Mouse (Mus musculus): Measurements from ENCODE around the gene Scn3a. TPM values are rescaled to one million over a fixed set of nuclear protein-coding genes. Genes with fewer than 3 reads are reported as not detected.

The Scn3a gene
- total RNA-seq (2021) = 1 to 10 TPM; 2.4 to 2.8 TPM

DNA sequence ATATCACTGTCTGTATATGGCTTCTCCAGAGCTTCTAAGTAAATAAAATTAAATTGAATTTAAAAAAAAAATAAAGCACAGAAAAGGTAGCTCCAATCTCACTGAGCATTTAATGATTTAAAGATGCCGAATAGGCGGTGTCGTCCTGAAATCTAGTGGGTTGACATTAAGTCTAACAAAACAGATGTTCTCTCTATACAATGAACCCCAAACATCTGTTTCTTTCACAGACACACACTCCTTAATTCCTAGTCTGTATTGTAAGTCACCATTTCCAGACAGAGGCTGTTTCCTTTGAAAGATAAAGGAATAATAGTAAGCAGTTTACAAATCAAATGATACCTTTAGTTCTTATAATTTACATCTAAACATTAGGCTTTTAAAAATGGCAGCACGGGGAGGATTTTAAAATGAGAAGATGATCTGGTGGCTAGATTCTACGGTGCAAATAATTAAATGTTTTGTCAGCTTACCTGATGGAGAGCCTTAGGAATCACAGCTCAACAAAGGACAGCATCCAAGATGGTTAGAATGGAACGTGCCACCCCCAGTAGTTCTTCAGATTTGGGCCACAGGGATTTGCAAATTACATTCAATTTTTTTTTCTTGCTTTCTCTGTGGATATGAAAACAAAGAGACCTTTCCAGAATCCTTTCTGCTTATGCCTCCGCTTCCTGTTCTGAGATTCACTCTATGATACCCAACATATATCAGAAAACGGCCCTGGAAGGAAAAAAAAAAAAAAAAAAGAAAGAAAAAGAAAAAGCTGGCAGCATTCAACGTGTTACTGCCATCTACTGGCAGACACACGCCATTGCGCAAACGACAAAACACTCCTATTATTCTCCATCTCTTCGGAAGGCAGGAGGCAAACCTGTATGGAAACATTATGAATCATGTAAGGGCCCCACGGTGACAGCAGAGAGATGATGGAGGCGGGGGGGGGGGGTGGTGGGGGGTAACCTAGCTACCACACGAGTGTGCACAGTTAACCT lies at the start of gene Scn3a:
Gene Scn3a, minus strand, starts transcription at position 835 of the 995 bp plus-strand sequence.
- DNase-seq = peak; percentile 43 to 46
- intact Hi-C loops (cut with DNase I) = loop anchor here (1.0 to 5.0 kb wide), 3 partner anchors 154 to 420 kb away; no protein-coding TSS in a partner anchor

DNA sequence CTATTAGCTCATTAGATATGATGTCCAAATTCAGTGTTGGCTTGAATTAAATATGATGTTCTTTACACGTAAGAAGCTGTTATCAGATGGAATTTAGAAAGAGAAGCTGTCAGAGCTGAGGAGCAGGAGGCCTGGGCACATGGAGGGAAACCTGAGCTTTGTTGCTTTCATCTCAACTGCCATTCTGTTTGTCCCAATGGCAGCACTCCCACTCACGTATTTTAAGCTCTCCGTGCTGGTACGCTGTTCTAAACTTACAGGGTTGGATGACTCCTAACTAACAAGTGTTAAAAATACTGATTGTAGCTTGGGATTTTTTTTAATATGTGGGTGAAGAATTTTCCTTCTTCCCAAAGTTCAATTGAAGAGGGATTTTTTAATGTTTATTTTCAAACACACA lies 44.5 kb upstream of the Scn3a start:
- intact Hi-C loops (cut with DNase I) = no loop called here
- DNase-seq = no peak

DNA sequence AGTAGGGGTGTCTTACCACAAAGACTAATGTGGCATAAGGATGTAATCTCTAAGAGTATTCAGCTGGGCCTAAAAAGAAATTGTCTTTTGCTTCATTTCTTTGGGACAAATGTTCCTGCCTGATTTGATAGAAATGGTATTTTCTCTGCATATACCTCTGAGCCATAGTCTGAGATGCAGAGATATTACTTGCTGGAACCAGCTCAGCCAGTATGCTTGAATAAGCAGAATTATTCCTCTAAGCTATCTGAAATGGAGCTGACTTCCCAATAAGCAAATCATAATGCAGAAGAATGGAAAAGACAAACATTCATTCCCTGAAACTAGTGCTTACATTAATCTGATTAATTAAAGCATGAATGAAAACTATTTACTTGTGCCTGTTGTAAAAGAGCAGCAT lies 40.4 kb upstream of the Scn3a start:
- DNase-seq = no peak
- intact Hi-C loops (cut with DNase I) = no loop called here

DNA sequence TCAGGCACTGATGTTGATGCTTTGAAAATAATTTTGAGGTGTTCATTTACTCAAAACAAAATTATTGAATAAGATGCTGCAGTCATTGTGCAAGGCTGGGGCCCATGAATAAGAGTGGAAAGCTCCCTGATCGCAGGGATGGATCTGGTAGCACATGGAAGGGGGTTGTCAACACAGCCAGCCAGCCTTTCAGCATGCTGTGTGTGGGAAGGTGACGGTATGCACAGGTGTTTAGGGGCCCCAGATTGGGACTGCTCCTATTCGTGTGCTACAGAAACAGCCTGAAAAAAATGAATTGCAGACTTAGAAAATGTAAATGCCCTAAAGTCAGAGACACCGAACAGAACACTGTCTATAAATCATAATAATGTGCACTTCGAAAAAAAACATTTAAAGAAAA lies 20.3 kb upstream of the Scn3a start:
- no peak for DNase-seq
- intact Hi-C loops (cut with DNase I) = no loop called here

DNA sequence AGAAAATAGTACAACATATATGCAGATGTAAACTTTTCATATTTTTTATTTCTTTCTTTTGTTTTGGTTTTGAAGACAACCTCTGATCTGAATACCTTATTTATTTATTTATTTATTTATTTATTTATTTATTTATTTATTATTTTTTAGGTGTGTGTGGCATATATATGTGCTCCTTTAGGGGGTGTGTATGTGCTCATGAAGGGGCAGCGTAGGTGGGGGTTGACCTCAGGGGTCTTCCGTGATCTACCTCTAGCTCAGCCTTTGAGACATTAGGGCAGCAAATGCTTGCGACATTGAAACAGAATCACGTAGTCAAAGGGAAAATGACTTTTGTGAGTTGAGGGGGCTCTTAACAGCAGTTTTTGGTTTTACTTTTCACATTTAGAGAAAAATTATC lies 498 bp upstream of the Scn3a start:
- intact Hi-C loops (cut with DNase I) = loop anchor here (1.0 to 5.0 kb wide), 3 partner anchors 155 to 421 kb away; no protein-coding TSS in a partner anchor

DNA sequence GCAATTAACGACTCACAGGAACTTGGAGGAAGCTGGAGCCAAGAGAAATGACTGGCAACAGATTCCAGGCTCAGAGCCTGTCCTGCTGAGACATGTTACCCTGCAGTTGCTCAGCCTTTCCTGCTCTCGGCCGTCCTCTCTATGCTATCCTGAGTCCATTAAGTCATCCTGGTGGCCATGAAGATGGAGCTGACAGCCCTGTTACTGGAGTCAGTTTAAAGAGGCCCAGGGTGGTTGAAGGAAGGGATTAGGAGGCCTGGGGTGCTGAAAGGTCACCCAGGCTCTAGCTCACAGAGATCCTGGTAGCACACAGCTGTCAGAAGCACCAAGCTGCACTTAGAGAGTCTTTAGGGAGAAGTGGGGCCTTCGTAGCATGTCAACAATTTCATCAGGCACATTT lies 3.5 kb downstream of the Scn3a start:
- DNase-seq = no peak
- intact Hi-C loops (cut with DNase I) = no loop called here

More for the DNA sequence above, 498 bp upstream of the Scn3a start:
- DNase-seq = no peak

DNA sequence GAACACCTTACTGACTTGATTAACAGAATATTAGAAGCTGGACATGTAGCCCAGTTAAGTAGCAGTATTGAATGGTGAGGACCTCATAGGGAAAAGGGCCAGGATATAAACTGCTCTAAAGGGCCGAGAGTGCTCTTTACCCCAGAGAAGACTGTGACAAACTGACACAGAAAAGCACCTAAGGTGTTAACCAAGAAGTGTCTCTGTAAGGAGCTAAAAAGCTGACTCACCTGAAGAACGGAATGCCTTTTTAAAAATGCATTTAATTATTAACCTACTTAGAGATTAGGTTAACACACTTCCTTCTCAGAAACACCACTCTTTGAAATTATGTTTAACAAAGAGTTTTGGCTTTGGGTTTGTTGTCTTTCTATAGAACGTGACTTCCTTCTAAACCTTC lies 9.7 kb downstream of the Scn3a start:
- no peak for DNase-seq

DNA sequence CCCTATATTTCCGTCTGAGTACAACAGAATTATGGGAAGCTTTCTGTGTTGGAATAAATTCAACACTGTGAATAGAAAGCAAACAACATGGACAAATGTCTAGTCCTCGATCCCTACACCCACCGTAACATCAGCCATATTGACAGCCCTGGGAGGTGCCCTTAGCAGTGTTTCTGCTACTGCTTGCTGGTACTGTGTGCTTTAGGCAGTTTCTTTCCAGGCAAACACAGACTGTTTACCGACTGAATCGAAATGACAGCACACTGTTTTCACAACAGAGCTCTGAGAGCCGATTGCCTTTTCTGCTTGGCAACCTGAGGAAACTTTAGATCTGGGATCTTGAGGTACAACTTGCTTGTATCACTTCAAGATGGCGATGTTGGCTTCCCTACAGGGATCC lies 12.8 kb downstream of the Scn3a start:
- intact Hi-C loops (cut with DNase I) = no loop called here
- DNase-seq = no peak

More for the DNA sequence above, 9.7 kb downstream of the Scn3a start:
- intact Hi-C loops (cut with DNase I) = no loop called here

DNA sequence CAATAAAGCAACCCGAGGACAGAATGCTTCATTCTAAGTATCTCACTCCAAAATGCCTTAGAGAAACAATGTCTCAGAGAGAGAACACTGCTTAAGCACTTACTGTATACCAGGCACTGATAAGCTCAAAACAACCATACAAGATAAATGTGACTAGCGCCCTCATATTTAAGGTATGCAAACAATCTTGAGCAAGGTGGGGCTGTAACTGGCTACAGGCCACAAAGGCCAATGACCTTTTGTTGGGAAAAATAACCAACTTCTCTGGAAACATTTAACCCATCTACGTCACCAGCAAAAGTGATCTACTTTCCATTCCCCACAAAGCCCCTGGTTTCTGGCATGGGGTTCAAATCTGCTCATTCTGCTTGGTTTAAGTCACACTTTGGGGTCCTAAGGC lies 14.0 kb downstream of the Scn3a start:
- no peak for DNase-seq
- intact Hi-C loops (cut with DNase I) = no loop called here

DNA sequence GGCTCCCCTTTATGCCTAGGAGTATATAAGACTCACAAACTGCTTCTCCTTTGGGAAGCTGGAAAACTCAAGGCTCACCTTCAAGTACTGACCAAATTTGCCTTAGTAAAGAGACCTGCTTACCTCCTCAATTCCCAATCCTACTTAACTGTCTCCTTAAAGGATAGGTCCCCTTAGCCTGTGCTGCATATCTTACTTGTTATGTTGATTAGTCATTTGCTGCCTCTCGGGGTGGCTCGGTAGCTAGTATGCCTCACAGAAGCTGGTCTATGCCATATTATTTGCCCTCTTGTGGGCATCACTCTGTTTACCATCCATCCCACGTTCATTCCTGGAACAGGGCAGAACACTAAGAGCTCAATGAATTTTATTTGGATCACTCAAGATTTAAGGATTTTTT lies 14.7 kb downstream of the Scn3a start:
- intact Hi-C loops (cut with DNase I) = no loop called here
- no peak for DNase-seq

DNA sequence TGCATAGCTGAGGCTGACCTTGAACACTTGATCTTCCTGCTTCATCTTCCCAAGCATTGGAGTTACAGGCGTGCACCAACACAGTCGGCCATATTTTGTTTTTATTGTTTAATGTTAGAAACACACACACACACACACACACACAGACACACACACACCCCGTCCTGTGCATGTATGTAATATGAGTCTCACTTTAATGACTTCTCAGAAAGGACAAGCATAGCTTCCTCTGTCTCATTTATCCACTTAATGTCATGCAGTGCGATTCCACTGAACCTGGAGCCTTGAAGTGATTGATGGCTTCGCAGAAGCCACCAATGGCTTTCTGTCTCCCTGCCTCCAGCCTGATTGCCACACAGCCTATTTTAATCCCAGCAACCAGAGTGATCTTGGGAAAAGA lies 15.2 kb downstream of the Scn3a start:
- no peak for DNase-seq
- intact Hi-C loops (cut with DNase I) = no loop called here

DNA sequence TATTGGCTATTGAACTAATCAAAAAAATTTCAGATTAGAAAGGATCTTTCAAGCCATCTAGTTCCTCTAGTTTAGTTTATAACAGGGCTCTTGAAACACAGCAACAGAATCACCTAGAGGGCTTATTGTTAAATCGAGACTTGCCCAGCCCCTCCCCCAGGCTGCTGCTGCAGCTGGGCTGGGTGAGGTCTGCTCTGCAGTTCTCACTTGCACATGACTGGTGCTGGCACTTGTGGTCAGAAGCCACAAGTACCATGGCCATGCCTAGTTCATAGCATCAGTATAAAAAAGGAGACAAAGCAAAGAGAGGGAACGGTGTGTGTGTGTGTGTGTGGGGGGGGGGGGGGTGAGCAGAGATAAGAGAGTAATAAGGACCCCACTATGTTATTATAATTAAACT lies 15.7 kb downstream of the Scn3a start:
- intact Hi-C loops (cut with DNase I) = no loop called here
- DNase-seq = no peak

DNA sequence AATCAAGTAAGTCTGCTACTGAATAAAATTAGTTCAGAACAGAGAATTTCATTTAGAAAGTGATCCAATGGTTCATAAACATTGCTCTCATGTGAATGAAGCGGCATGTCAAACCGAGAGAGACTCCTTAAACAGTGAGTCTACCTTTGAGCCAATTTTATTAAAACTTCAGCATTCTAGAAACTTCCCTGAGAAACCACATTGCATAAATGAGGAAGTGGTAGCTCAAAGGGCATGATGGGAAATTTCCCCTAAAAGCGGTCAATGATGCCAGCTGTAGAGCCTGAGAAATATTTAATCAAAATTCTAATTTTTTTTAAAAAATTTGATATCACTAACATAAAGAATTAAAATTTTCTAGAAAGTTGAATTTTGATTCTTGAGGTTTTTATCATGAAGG lies 16.9 kb downstream of the Scn3a start:
- no peak for DNase-seq
- intact Hi-C loops (cut with DNase I) = no loop called here

DNA sequence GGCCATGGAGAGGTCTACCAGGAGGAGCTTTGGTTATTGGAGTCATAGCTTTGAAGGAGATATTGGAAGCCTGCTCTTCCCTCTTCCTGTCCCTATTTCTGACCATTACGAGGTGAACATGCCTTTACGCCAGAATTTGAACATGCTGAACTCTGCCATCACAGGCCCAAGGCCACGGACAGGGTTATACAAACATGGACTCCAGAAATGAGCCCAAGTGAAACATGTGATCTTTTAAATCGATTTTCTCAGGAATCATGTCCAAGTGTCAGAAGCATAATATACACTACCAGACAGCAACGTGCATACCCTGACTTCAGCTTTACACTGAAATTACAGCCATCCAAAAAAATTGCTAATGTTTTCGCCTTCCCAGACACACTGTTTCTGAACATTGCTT lies 18.8 kb downstream of the Scn3a start:
- intact Hi-C loops (cut with DNase I) = no loop called here
- no peak for DNase-seq

DNA sequence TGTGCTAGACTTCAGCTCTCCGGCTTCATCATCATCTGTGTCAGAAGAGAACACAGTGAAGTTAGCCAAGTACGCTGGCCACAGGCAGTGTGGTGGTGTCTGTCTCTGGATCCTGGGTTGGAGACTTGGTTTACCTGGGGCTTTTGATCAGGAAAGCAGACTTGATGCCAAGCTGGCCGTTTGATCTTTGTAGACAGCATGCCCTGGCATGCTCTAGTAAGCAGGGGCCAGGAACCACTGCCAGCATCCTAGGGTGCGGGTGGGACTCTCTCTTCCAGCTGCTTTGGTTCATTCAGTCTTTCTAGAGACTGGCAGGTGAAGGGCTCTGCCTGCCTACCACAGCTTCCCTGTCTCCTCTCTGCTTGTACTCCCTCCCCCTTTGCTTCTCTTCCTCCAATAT lies 20.1 kb downstream of the Scn3a start:
- intact Hi-C loops (cut with DNase I) = no loop called here
- DNase-seq = no peak

DNA sequence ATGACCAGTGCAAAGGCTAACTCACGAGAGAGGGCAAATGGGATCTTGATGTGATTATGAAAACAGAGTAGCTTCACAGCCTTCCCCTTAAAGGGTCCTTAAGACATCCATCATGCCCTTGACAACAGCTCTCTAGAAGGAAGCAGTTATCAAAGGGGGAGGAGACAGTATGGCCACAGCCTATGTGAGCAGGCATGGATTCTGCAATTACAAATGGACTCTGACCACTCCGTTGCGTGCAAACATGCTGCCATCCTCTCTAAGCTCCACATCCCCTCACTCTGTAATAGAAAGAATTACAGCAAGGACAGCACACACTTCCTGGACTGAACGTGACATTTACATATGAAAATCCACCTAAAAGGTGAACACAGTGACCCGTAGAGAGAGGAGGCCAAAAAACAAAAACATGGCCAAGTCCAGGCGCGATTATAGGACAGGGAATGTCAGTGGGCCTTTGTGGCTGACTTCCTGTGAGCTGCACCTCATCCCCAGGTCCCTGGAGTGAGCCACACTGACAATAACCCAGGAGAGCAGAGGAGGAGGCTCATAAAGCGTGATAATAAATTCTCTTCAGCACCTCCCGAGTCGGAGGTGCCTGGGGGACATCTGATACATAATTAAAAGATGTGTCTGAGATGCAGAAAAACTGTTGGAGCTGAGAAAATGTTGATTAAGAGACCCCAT lies 24.4 kb downstream of the Scn3a start:
- intact Hi-C loops (cut with DNase I) = no loop called here
- DNase-seq = no peak

DNA sequence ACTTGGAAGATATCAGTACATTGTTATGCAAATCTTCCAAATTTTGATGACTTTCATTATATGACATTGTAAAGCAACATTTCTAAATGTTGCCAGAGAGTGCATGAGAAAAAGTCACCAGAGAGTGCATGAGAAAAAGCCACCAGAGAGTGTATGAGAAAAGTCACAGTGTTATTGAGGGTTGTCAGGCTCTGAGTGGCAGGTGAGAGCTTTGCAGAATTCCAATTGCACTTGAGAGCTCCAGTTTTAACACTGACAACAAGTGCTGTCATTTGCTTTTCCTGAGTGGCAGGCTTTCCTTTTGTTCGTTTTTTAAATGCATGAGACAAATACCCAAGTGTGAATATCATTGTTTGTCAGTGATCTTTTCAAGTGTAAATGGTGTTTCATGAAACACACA lies 25.6 kb downstream of the Scn3a start:
- DNase-seq = no peak
- intact Hi-C loops (cut with DNase I) = no loop called here

DNA sequence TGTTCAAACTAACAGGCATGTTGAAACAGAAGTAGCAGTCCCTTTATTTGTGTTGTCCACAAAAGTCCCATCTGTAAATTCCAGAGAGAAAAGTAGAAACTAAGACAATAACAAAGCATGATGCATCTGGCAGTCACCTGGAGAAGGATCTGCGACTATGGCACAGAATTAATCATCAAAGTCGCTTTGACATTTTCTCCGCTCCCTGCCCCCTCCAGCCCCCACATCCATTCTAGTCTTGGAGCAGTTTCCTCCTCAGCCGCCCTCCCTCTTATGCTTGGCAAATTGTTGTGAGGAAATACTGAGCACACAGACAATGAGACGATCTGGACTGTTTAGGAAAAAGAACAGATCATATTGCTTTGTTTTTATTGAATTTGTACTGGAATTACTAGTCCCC lies 29.0 kb downstream of the Scn3a start:
- no peak for DNase-seq
- intact Hi-C loops (cut with DNase I) = no loop called here

DNA sequence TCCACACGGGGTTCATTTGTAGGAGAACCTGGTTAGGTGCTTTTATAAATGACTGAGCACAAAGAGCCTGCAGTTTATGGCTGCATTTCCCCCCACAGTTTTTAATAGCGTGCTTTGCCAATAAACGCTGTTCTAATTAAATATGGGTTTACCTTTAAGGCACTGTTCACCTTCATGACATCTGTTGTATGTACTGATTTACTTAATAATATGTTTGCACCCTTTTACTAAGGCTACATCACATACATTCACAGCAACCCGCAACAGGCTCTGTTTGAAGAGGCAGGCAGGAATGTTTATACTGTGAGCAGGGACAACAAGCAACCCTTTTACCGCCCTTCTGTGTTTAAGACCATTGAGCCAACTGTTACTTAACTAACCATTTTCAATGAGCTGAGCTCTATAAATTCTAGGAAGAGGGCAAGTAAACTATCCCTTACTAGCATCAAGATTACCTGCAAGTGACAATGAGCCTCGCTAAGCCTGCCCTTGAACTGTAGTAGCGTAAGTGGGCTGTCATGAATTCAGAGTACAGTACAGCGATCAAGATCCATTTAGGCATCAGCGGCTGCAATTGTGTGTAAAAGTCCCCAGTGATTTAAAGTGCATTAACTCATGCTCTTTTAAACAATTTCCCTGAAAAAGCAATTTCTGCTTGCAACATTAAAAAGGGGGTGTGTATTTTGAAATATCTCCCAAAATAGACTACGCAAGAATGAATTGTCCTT lies 35.1 kb downstream of the Scn3a start:
- DNase-seq = no peak
- intact Hi-C loops (cut with DNase I) = no loop called here

DNA sequence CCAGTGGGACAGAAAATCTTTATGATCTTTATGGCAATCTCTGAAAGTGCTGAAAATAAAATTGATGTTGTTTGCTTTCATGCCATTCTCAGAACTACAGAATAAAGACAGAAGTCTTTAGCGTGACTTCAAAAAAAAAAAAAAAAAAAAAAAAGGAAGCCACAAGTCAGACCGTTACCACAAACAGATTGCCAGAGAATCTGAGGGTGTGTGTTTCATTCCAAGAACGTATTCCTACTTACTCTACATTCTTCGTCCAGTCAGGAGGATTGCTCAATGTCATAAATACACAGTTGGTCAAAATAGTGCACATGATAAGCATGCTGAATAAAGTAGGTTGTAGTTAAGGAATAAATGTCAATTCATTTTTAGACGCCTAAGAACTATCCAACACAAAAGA lies 38.3 kb downstream of the Scn3a start:
- DNase-seq = no peak
- intact Hi-C loops (cut with DNase I) = no loop called here

DNA sequence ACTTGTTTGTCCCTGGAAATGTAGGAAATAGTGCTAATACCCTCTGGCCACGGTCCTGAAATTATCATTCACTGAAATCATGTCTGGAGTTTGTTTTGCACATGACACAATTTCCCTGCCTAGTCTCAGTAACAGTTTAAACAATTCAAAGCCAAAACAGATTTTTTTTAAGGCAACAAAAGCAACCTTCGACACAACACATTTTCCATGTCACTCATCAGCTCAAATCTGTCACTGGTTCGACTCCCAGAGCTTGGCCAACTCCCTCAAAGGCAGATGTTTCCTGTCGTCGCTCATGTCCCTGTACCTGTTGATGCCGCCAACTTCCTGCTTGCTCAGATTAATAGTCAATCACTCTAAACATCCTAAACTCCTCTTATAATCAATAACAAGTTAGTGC lies 50.7 kb downstream of the Scn3a start:
- intact Hi-C loops (cut with DNase I) = no loop called here
- DNase-seq = no peak

All from heart, postnatal 36 days (tissue).